Mouse (Mus musculus) ES-E14 (cell line): ENCODE results near the gene Cebpg. TPM values are rescaled to one million over a fixed set of nuclear protein-coding genes. Genes with fewer than 3 reads are reported as not detected.

Experiments
- DNase-seq: peaks from one replicate; pipeline ENCODE4 v3.0.0-alpha.2; 2013; ENCODE audit warnings: low read depth, low spot score
- H3K27ac ChIP-seq: 2 replicates; pipeline ENCODE4 v1.5.1; 2012; ENCODE audit warnings: low read depth, mild to moderate bottlenecking, low read length, moderate library complexity, mixed read lengths; ENCODE audit not compliant: poor library complexity, insufficient read depth, severe bottlenecking
- H3K36me3 ChIP-seq: 2 replicates; pipeline ENCODE4 v1.6.1; 2012; ENCODE audit warnings: mild to moderate bottlenecking, low read length, moderate library complexity, mixed read lengths; ENCODE audit not compliant: control insufficient read depth, poor library complexity, insufficient read depth, severe bottlenecking
- H3K4me1 ChIP-seq, 2 experiments: fragments of 150-350 bp in 1 of 2; sonication (generic) in 1 of 2; 2 replicates each; pipeline ENCODE4 v1.6.1; 2012; ENCODE audit warnings: low read length in 2 of 2, mild to moderate bottlenecking in 1 of 2, mixed read lengths in 1 of 2; ENCODE audit not compliant: control insufficient read depth in 2 of 2, insufficient read depth in 2 of 2, poor library complexity in 1 of 2
- H3K4me3 ChIP-seq, 2 experiments: fragments of 150-350 bp in 1 of 2; sonication (generic) in 1 of 2; 2 replicates each; pipeline ENCODE4 v1.5.1; 2012; ENCODE audit warnings: low read length in 2 of 2, low read depth in 1 of 2, mild to moderate bottlenecking in 1 of 2, mixed read lengths in 1 of 2; ENCODE audit not compliant: insufficient read depth in 1 of 2, poor library complexity in 1 of 2, severe bottlenecking in 1 of 2
- H3K9ac ChIP-seq: 2 replicates; pipeline ENCODE4 v1.6.1; 2012; ENCODE audit warnings: low read depth, mild to moderate bottlenecking, low read length, mixed read lengths; ENCODE audit not compliant: poor library complexity, insufficient read depth, severe bottlenecking
- H3K9me3 ChIP-seq: fragments of 150-350 bp; sonication (generic); 2 replicates; pipeline ENCODE4 v1.6.1; 2012; ENCODE audit warnings: low read depth, mild to moderate bottlenecking, low read length; ENCODE audit not compliant: control insufficient read depth, insufficient read depth
- CHD2 ChIP-seq: IDR thresholded peaks from 2 replicates; pipeline ENCODE4 v1.6.1; 2014; ENCODE audit warnings: mild to moderate bottlenecking, low read depth, low read length, inconsistent platforms
- HCFC1 ChIP-seq: IDR thresholded peaks from 2 replicates; pipeline ENCODE4 v1.6.1; 2012; ENCODE audit warnings: low read length, inconsistent platforms, borderline replicate concordance; ENCODE audit not compliant: insufficient read depth
- MAFK ChIP-seq: IDR thresholded peaks from 2 replicates; pipeline ENCODE4 v1.6.1; 2014; ENCODE audit warnings: mild to moderate bottlenecking, low read depth, low read length, inconsistent platforms; ENCODE audit not compliant: insufficient read depth
- ZC3H11A ChIP-seq: IDR thresholded peaks from 2 replicates; pipeline ENCODE4 v1.6.1; 2012; ENCODE audit warnings: low read depth, mild to moderate bottlenecking, inconsistent platforms, low read length, borderline replicate concordance
- ZNF384 ChIP-seq: IDR thresholded peaks from 2 replicates; pipeline ENCODE4 v1.6.1; 2012; ENCODE audit warnings: low read depth, low read length, inconsistent platforms
- in situ Hi-C, 2 experiments: fragments of 600-800 bp; cut with MboI; formaldehyde crosslinking; loops; one replicate each; pipeline ENCODE4 v1.15.1; 2025; ENCODE audit warnings: low sequenced_read_pairs in 2 of 2, inconsistent platforms in 1 of 2; ENCODE audit not compliant: unreplicated experiment in 2 of 2
- total RNA-seq: library from RNA; depleted of rRNA; stranded (reverse); fragments of 300-350 nt; gene quantifications from 2 replicates; pipeline ENCODE4 v1.2.3, GENCODE M21; 2012; rRNA removed

Cebpg gene
- total RNA-seq, 1 experiment: 14.0 TPM

GRCm38 (mm10) chr7:35000839-35001238 lies 55.5 kb downstream of the Cebpg start:
- Histone ChIP-seq H3K4me1 (peaks cover 0 to 2% of the 10 kb centered on the region in 2 experiments; a peak in 1 of 4 replicates), H3K4me3 (no peak overlapping the region), H3K9ac (no peak overlapping the region), H3K27ac (no peak overlapping the region), H3K36me3 (no peaks in the 10 kb centered on the region), H3K9me3 (no peaks in the 10 kb centered on the region)
- TF ChIP-seq ZC3H11A (peak; percentile 49; the same call in 1 of the 2 replicates), MAFK (no peak), HCFC1 (no peak), ZNF384 (no peak), CHD2 (no peak)
- in situ Hi-C loops: loop anchor here in 1 of 2 experiments (25.0 kb wide), 1 partner anchor 164 kb away; no protein-coding TSS in a partner anchor
- peak; percentile 38 for DNase-seq

Other genes starting within 250 kb of the Cebpg start
- 2.7 and 3.5 TPM in 2 replicates for gene Chst8, start 243.9 kb downstream of the Cebpg start, total RNA-seq
- gene Pepd, start 144.2 kb downstream of the Cebpg start, total RNA-seq: 49.6 and 53.9 TPM in 2 replicates
- gene Cebpa, start 62.7 kb upstream of the Cebpg start, total RNA-seq: 2.0 and 2.5 TPM in 2 replicates
- gene Slc7a10, start 129.8 kb upstream of the Cebpg start, total RNA-seq: 0.26 TPM in 1 of 2 replicates, not detected in the other
- 3.1 and 3.7 TPM in 2 replicates for gene Lrp3, start 158.9 kb upstream of the Cebpg start, total RNA-seq